Mouse (Mus musculus) embryonic stem cell, embryonic (primary cell): ENCODE data around the gene D5Ertd579e.

ENCODE experiments used
- CTCF ChIA-PET, 4 experiments: fragments of 300-600 bp in 2 of 4; fragments of 350-600 bp in 2 of 4; sonication (Branson Sonifier 250); formaldehyde crosslinking; loops; one replicate each; lab custom pipeline; 2022; ENCODE audit warnings: inconsistent platforms in 2 of 4; lab: Charles Lee
- POLR2A ChIA-PET, 4 experiments: fragments of 300-600 bp in 2 of 4; fragments of 350-600 bp in 2 of 4; sonication (Branson Sonifier 250); formaldehyde crosslinking; loops; one replicate each; lab custom pipeline; 2022; ENCODE audit warnings: antibody characterized with exemption in 4 of 4, inconsistent platforms in 1 of 4; lab: Charles Lee

Gene D5Ertd579e

GRCm38 (mm10) chr5:36559510-36560235, 136.2 kb downstream of the D5Ertd579e start:
- ChIA-PET POLR2A (interaction anchor here in 2 of 4 experiments (0.6 to 1.6 kb wide), 4 partner anchors 22 to 241 kb away, joined by 3 to 6 read pairs (median 3); partner anchors contain the start of gene Grpel1 (in 1 of the 2)), CTCF (interaction anchor here in 2 of 4 experiments (0.5 to 1.5 kb wide), 2 partner anchors 8 to 121 kb away, joined by 3 to 4 read pairs; no protein-coding TSS in a partner anchor)

GRCm38 (mm10) chr5:36559106-36559505, 136.7 kb downstream of the D5Ertd579e start:
- POLR2A ChIA-PET: interaction anchor here in 2 of 4 experiments (0.6 to 1.6 kb wide), 4 partner anchors 23 to 242 kb away, joined by 3 to 6 read pairs (median 3); partner anchors contain the start of gene Grpel1 (in 1 of the 2)
- CTCF ChIA-PET: interaction anchor here in 1 of 4 experiments (1.5 kb wide), 1 partner anchor 9 kb away, joined by 4 read pairs; no protein-coding TSS in a partner anchor

GRCm38 (mm10) chr5:36558526-36558925, 137.3 kb downstream of the D5Ertd579e start:
- CTCF ChIA-PET: interaction anchor here in 1 of 4 experiments (1.5 kb wide), 1 partner anchor 9 kb away, joined by 4 read pairs; no protein-coding TSS in a partner anchor
- POLR2A ChIA-PET: interaction anchor here in 3 of 4 experiments (1.2 to 2.4 kb wide), 3 partner anchors 23 to 93 kb away, joined by 3 to 9 read pairs (median 4); partner anchors contain the start of gene Grpel1 (in 1 of the 3)

GRCm38 (mm10) chr5:36557584-36558308, 138.1 kb downstream of the D5Ertd579e start:
- POLR2A ChIA-PET: interaction anchor here in 3 of 4 experiments (0.9 to 2.4 kb wide), 8 partner anchors 9 to 93 kb away, joined by 3 to 17 read pairs (median 4); partner anchors contain the start of gene Grpel1 (in 1 of the 3)
- CTCF ChIA-PET: interaction anchor here in 1 of 4 experiments (1.5 kb wide), 1 partner anchor 10 kb away, joined by 4 read pairs; no protein-coding TSS in a partner anchor

- ChIA-PET POLR2A (interaction anchor here in 3 of 4 experiments (0.6 to 2.4 kb wide), 12 partner anchors 10 to 92 kb away, joined by 3 to 17 read pairs (median 4); partner anchors contain the start of genes Grpel1 (in 1 of the 3) and Tbc1d14 (in 1 of the 3)), CTCF (interaction anchor here in 2 of 4 experiments (0.6 to 0.7 kb wide), 3 partner anchors 91 to 350 kb away, joined by 3 to 9 read pairs (median 4); no protein-coding TSS in a partner anchor)
Observed at GRCm38 (mm10) chr5:36556906-36557305, 138.9 kb downstream of the D5Ertd579e start.

- CTCF ChIA-PET: interaction anchor here in 1 of 4 experiments (1.5 kb wide), 1 partner anchor 11 kb away, joined by 3 read pairs; no protein-coding TSS in a partner anchor
- POLR2A ChIA-PET: interaction anchor here in 3 of 4 experiments (0.7 to 3.5 kb wide), 9 partner anchors 10 to 91 kb away, joined by 3 to 17 read pairs (median 5); partner anchors contain the start of genes Grpel1 (in 1 of the 3), Tada2b (in 1 of the 3) and Tbc1d14 (in 1 of the 3)
Observed at GRCm38 (mm10) chr5:36556289-36556688, 139.5 kb downstream of the D5Ertd579e start.

- CTCF ChIA-PET: no interaction called here
Observed at GRCm38 (mm10) chr5:36554496-36554895, 141.3 kb downstream of the D5Ertd579e start.

GRCm38 (mm10) chr5:36553886-36554285, 141.9 kb downstream of the D5Ertd579e start:
- ChIA-PET CTCF (no interaction called here), POLR2A (interaction anchor here (0.7 to 3.5 kb wide), 12 partner anchors 8 to 444 kb away, joined by 3 to 12 read pairs (median 4); no protein-coding TSS in a partner anchor)

More at GRCm38 (mm10) chr5:36554496-36554895, 141.3 kb downstream of the D5Ertd579e start:
- POLR2A ChIA-PET: interaction anchor here in 3 of 4 experiments (0.9 to 3.5 kb wide), 12 partner anchors 8 to 443 kb away, joined by 3 to 12 read pairs (median 4); no protein-coding TSS in a partner anchor

- ChIA-PET POLR2A (interaction anchor here (0.7 to 3.5 kb wide), 11 partner anchors 8 to 445 kb away, joined by 3 to 12 read pairs (median 4); no protein-coding TSS in a partner anchor), CTCF (interaction anchor here in 1 of 4 experiments (0.6 kb wide), 1 partner anchor 793 kb away, joined by 6 read pairs; no protein-coding TSS in a partner anchor)
Observed at GRCm38 (mm10) chr5:36553056-36553606, 142.7 kb downstream of the D5Ertd579e start.

GRCm38 (mm10) chr5:36552391-36552790, 143.4 kb downstream of the D5Ertd579e start:
- POLR2A ChIA-PET: interaction anchor here in 2 of 4 experiments (0.9 to 2.6 kb wide), 2 partner anchors 11 to 30 kb away, joined by 3 to 8 read pairs; no protein-coding TSS in a partner anchor
- CTCF ChIA-PET: no interaction called here
